Mouse (Mus musculus) gastrocnemius, adult 2 months (tissue): ENCODE results near the gene Srebf1. TPM values are rescaled to one million over a fixed set of nuclear protein-coding genes. Genes with fewer than 3 reads are reported as not detected.

Experiments used
- DNase-seq: peaks from one replicate; pipeline ENCODE4 v3.0.0; 2022
- H3K27ac ChIP-seq: fragments of 200-600 bp; 2 replicates; pipeline ENCODE4 v1.8.1; 2022; ENCODE audit warnings: mild to moderate bottlenecking
- H3K4me3 ChIP-seq: fragments of 200-600 bp; 2 replicates; pipeline ENCODE4 v1.8.1; 2022; ENCODE audit warnings: mild to moderate bottlenecking, moderate library complexity
- CTCF ChIP-seq: fragments of 200-600 bp; IDR thresholded peaks from 2 replicates; pipeline ENCODE4 v1.8.1; 2022; ENCODE audit warnings: antibody characterized with exemption, mild to moderate bottlenecking, moderate library complexity
- intact Hi-C: fragments of 180-260 bp; cut with DNase I; formaldehyde crosslinking; loops from one replicate; pipeline ENCODE4 v1.15.1; 2025
- total RNA-seq, 2 experiments: library from RNA; stranded (reverse); gene quantifications; 2 replicates each; pipeline ENCODE4 v1.2.3; 2021

The Srebf1 gene
- total RNA-seq, 2 experiments from 2014 or later: 27.5 to 43.4 TPM

- TF ChIP-seq CTCF: no peak
- intact Hi-C loops: no loop called here
- no peak overlapping the region for H3K4me3 ChIP-seq
- peak; percentile 75 for DNase-seq
- peak overlapping the region; percentile 38; the same call in 1 of the 2 replicates for H3K27ac ChIP-seq
Measured at GRCm38 (mm10) chr11:60182116-60182670, 40.2 kb downstream of the Srebf1 start.

GRCm38 (mm10) chr11:60178506-60178905, 43.9 kb downstream of the Srebf1 start:
- no peak for DNase-seq
- Histone ChIP-seq H3K27ac (peak overlapping the region; percentile 93; the same call in 1 of the 2 replicates), H3K4me3 (no peak overlapping the region)
- no peak for TF ChIP-seq CTCF
- intact Hi-C loops: no loop called here

GRCm38 (mm10) chr11:60178005-60178404, 44.4 kb downstream of the Srebf1 start:
- intact Hi-C loops: no loop called here
- Histone ChIP-seq H3K4me3 (no peak overlapping the region), H3K27ac (peak overlapping the region; percentile 93; the same call in 1 of the 2 replicates)
- DNase-seq: no peak
- no peak for TF ChIP-seq CTCF

- no peak for TF ChIP-seq CTCF
- intact Hi-C loops: no loop called here
- peak overlapping the region; percentile 93 for H3K27ac ChIP-seq
- H3K4me3 ChIP-seq: peak overlapping the region; percentile 86
- DNase-seq: peak; percentile 56
Measured at GRCm38 (mm10) chr11:60176975-60177657, 45.3 kb downstream of the Srebf1 start.

GRCm38 (mm10) chr11:60176182-60176974, 46.0 kb downstream of the Srebf1 start:
- intact Hi-C loops: no loop called here
- peak; percentile 38 for TF ChIP-seq CTCF
- H3K4me3 ChIP-seq: peak overlapping the region; percentile 86
- DNase-seq: peak; percentile 86
- H3K27ac ChIP-seq: peak overlapping the region; percentile 93

- DNase-seq: peak; percentile 91
- intact Hi-C loops: no loop called here
Measured at GRCm38 (mm10) chr11:60175371-60176181, 46.8 kb downstream of the Srebf1 start.

GRCm38 (mm10) chr11:60173606-60174184, 48.7 kb downstream of the Srebf1 start:
- intact Hi-C loops: loop anchor here (2.0 kb wide), 2 partner anchors 33 to 67 kb away; no protein-coding TSS in a partner anchor
- Histone ChIP-seq H3K27ac (peak overlapping the region; percentile 93), H3K4me3 (no peak overlapping the region)
- TF ChIP-seq CTCF: no peak
- DNase-seq: no peak

More at GRCm38 (mm10) chr11:60175371-60176181, 46.8 kb downstream of the Srebf1 start:
- TF ChIP-seq CTCF: no peak
- Histone ChIP-seq H3K27ac (peak overlapping the region; percentile 93), H3K4me3 (peak overlapping the region; percentile 86)

- H3K4me3 ChIP-seq: no peak overlapping the region
- H3K27ac ChIP-seq: peak overlapping the region; percentile 0; the same call in 1 of the 2 replicates
- DNase-seq: no peak
- no peak for TF ChIP-seq CTCF
- intact Hi-C loops: loop anchor here (2.0 kb wide), 2 partner anchors 31 to 65 kb away; no protein-coding TSS in a partner anchor
Measured at GRCm38 (mm10) chr11:60172074-60172473, 50.3 kb downstream of the Srebf1 start.

- intact Hi-C loops: no loop called here
- Histone ChIP-seq H3K27ac (no peak overlapping the region), H3K4me3 (no peak overlapping the region)
- DNase-seq: no peak
- no peak for TF ChIP-seq CTCF
Measured at GRCm38 (mm10) chr11:60168780-60169179, 53.6 kb downstream of the Srebf1 start.

- Histone ChIP-seq H3K4me3 (no peak overlapping the region), H3K27ac (peak overlapping the region; percentile 9)
- no peak for TF ChIP-seq CTCF
- intact Hi-C loops: no loop called here
- DNase-seq: peak; percentile 77
Measured at GRCm38 (mm10) chr11:60165076-60165475, 57.3 kb downstream of the Srebf1 start.

GRCm38 (mm10) chr11:60164450-60164849, 57.9 kb downstream of the Srebf1 start:
- intact Hi-C loops: no loop called here
- DNase-seq: peak; percentile 71
- TF ChIP-seq CTCF: no peak
- Histone ChIP-seq H3K4me3 (no peak overlapping the region), H3K27ac (peak overlapping the region; percentile 9; the same call in 1 of the 2 replicates)

- DNase-seq: no peak
- Histone ChIP-seq H3K27ac (no peak overlapping the region), H3K4me3 (no peak overlapping the region)
- intact Hi-C loops: no loop called here
- no peak for TF ChIP-seq CTCF
Measured at GRCm38 (mm10) chr11:60163362-60163761, 59.0 kb downstream of the Srebf1 start.
